Mouse (Mus musculus): ENCODE measurements around the gene Anp32a. TPM values are rescaled to one million over a fixed set of nuclear protein-coding genes. Genes with fewer than 3 reads are reported as not detected.

The Anp32a gene
- total and polyA plus RNA-seq, 2 experiments from 2014 or later: 20.8 to 127 TPM

GRCm38 (mm10) chr9:62353784-62354183 is 12.7 kb downstream of the Anp32a start:
- no peak overlapping the region for H3K4me3 ChIP-seq (ENCODE audit: low read depth, low read length)
- peaks cover 12% of the 10 kb centered on the region; the same call in 1 of the 2 replicates for H3K36me3 ChIP-seq (replicated peaks; ENCODE audit: control insufficient read depth, insufficient read depth, low read length)
- ATAC-seq (ENCODE audit: insufficient read depth, low read depth) (no peak), DNase-seq (ENCODE audit: low spot score) (no peak)
- H3K9me3 ChIP-seq (replicated peaks; ENCODE audit: control insufficient read depth, low read length): no peaks in the 10 kb centered on the region
- no peak overlapping the region for H3K27ac ChIP-seq (ENCODE audit: low read depth)
- peaks cover 51% of the 10 kb centered on the region for H3K4me1 ChIP-seq (ENCODE audit: control insufficient read depth, insufficient read depth)
- TF ChIP-seq EP300 (IDR thresholded peaks at IDR 0.05; ENCODE audit: low read depth): no peak
- TF ChIP-seq CTCF (IDR thresholded peaks at IDR 0.05; ENCODE audit: low read depth): no peak
- no peak overlapping the region for H3K9ac ChIP-seq (replicated peaks; ENCODE audit: low read depth, low read length)
- no peak overlapping the region for H3K4me2 ChIP-seq (ENCODE audit: low read depth, low read length)
- no peaks in the 10 kb centered on the region for H3K27me3 ChIP-seq (ENCODE audit: control insufficient read depth, insufficient read depth, low read length)
- 63% methylated on average over 7 of the region's 7 CpGs for WGBS

GRCm38 (mm10) chr9:62354838-62355719 is 14.0 kb downstream of the Anp32a start:
- no peak overlapping the region for H3K4me3 ChIP-seq (ENCODE audit: low read depth, low read length)
- H3K36me3 ChIP-seq (replicated peaks; ENCODE audit: control insufficient read depth, insufficient read depth, low read length): peaks cover 15% of the 10 kb centered on the region; the same call in 1 of the 2 replicates
- no peaks in the 10 kb centered on the region for H3K27me3 ChIP-seq (ENCODE audit: control insufficient read depth, insufficient read depth, low read length)
- H3K9me3 ChIP-seq (replicated peaks; ENCODE audit: control insufficient read depth, low read length): no peaks in the 10 kb centered on the region
- peak overlapping the region; percentile 39 for H3K27ac ChIP-seq (ENCODE audit: low read depth)
- H3K9ac ChIP-seq (replicated peaks; ENCODE audit: low read depth, low read length): no peak overlapping the region
- H3K4me2 ChIP-seq (ENCODE audit: low read depth, low read length): no peak overlapping the region
- DNase-seq (ENCODE audit: low spot score) (no peak), ATAC-seq (ENCODE audit: insufficient read depth, low read depth) (no peak)
- 46% methylated on average over 16 of the region's 16 CpGs for WGBS
- H3K4me1 ChIP-seq (ENCODE audit: control insufficient read depth, insufficient read depth): peaks cover 44% of the 10 kb centered on the region
- TF ChIP-seq CTCF (IDR thresholded peaks at IDR 0.05; ENCODE audit: low read depth) (no peak), EP300 (IDR thresholded peaks at IDR 0.05; ENCODE audit: low read depth) (no peak)

DNA sequence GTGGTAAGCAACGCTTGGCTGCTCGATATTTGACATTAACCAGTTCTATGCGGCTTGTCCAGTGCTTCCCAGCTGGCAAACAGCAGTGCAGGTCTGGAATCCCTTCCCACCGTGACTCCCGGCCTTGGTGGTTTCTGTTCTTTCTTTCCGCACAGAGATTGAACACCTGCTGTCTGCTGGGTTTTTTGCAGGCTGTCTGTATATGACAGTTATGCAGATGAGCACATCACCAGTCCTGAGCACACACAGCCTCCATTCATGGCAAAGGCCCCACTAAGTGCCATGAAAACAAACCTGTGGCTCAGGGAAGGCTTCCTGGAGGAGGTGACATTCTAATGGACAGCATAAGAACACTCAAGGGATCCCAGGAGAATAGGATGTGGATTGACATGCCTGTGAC is 14.7 kb downstream of the Anp32a start:
- H3K9me3 ChIP-seq (replicated peaks; ENCODE audit: control insufficient read depth, low read length): no peaks in the 10 kb centered on the region
- H3K36me3 ChIP-seq (replicated peaks; ENCODE audit: control insufficient read depth, insufficient read depth, low read length): peaks cover 15% of the 10 kb centered on the region; the same call in 1 of the 2 replicates
- H3K4me3 ChIP-seq (ENCODE audit: low read depth, low read length): no peak overlapping the region
- H3K27me3 ChIP-seq (ENCODE audit: control insufficient read depth, insufficient read depth, low read length): no peaks in the 10 kb centered on the region
- peaks cover 45% of the 10 kb centered on the region for H3K4me1 ChIP-seq (ENCODE audit: control insufficient read depth, insufficient read depth)
- no peak overlapping the region for H3K9ac ChIP-seq (replicated peaks; ENCODE audit: low read depth, low read length)
- DNase-seq (ENCODE audit: low spot score) (no peak), ATAC-seq (ENCODE audit: insufficient read depth, low read depth) (no peak)
- peak overlapping the region; percentile 39; the same call in 1 of the 2 replicates for H3K27ac ChIP-seq (ENCODE audit: low read depth)
- 76% methylated on average over 6 of the region's 6 CpGs for WGBS
- no peak overlapping the region for H3K4me2 ChIP-seq (ENCODE audit: low read depth, low read length)
- TF ChIP-seq EP300 (IDR thresholded peaks at IDR 0.05; ENCODE audit: low read depth) (no peak), CTCF (IDR thresholded peaks at IDR 0.05; ENCODE audit: low read depth) (no peak)

DNA sequence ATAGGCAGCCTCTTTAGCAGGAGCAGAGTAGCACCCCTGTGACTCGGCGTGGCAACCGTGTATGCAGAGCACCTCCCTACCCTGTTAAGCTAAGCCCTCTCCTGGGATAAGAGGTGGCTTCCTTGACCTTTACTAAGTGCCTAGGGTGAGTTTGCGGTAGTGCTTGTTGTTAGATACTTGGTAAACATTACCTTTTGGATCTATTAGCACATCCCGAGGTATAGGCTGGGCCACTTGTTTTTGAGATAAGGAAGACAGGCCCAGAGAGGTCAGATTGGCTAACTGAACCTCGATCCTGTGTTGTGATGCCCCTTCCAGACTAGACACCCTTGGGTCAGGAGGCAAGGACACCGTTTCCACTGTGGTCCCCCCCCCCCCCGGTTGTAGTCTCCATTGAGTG is 16.5 kb downstream of the Anp32a start:
- H3K9me3 ChIP-seq (replicated peaks; ENCODE audit: control insufficient read depth, low read length): no peaks in the 10 kb centered on the region
- no peak overlapping the region for H3K4me3 ChIP-seq (ENCODE audit: low read depth, low read length)
- H3K27ac ChIP-seq (ENCODE audit: low read depth): no peak overlapping the region
- no peak for TF ChIP-seq EP300 (IDR thresholded peaks at IDR 0.05; ENCODE audit: low read depth)
- no peak for TF ChIP-seq CTCF (IDR thresholded peaks at IDR 0.05; ENCODE audit: low read depth)
- no peak for ATAC-seq (ENCODE audit: insufficient read depth, low read depth)
- H3K27me3 ChIP-seq (ENCODE audit: control insufficient read depth, insufficient read depth, low read length): no peaks in the 10 kb centered on the region
- WGBS: 60% methylated on average over 8 of the region's 8 CpGs
- H3K36me3 ChIP-seq (replicated peaks; ENCODE audit: control insufficient read depth, insufficient read depth, low read length): peaks cover 15% of the 10 kb centered on the region; the same call in 1 of the 2 replicates
- H3K4me1 ChIP-seq (ENCODE audit: control insufficient read depth, insufficient read depth): peaks cover 52% of the 10 kb centered on the region
- DNase-seq (ENCODE audit: low spot score): no peak
- H3K4me2 ChIP-seq (ENCODE audit: low read depth, low read length): no peak overlapping the region
- H3K9ac ChIP-seq (replicated peaks; ENCODE audit: low read depth, low read length): no peak overlapping the region

- H3K27ac ChIP-seq (ENCODE audit: low read depth): no peak overlapping the region
- no peak for DNase-seq (ENCODE audit: low spot score)
- no peak overlapping the region for H3K4me3 ChIP-seq (ENCODE audit: low read depth, low read length)
- TF ChIP-seq CTCF (IDR thresholded peaks at IDR 0.05; ENCODE audit: low read depth): no peak
- TF ChIP-seq EP300 (IDR thresholded peaks at IDR 0.05; ENCODE audit: low read depth): no peak
- H3K9me3 ChIP-seq (replicated peaks; ENCODE audit: control insufficient read depth, low read length): no peaks in the 10 kb centered on the region
- H3K4me1 ChIP-seq (ENCODE audit: control insufficient read depth, insufficient read depth): peaks cover 56% of the 10 kb centered on the region
- 73% methylated on average over 9 of the region's 9 CpGs for WGBS
- H3K4me2 ChIP-seq (ENCODE audit: low read depth, low read length): no peak overlapping the region
- ATAC-seq (ENCODE audit: insufficient read depth, low read depth): no peak
- H3K27me3 ChIP-seq (ENCODE audit: control insufficient read depth, insufficient read depth, low read length): no peaks in the 10 kb centered on the region
- H3K9ac ChIP-seq (replicated peaks; ENCODE audit: low read depth, low read length): no peak overlapping the region
- H3K36me3 ChIP-seq (replicated peaks; ENCODE audit: control insufficient read depth, insufficient read depth, low read length): peaks cover 15% of the 10 kb centered on the region; the same call in 1 of the 2 replicates
These were observed 17.8 kb downstream of the Anp32a start for GRCm38 (mm10) chr9:62358851-62359250.

Measured in heart, postnatal 0 days (tissue).